Mouse (Mus musculus): ENCODE measurements around the gene Slc5a5. TPM values are rescaled to one million over a fixed set of nuclear protein-coding genes. Genes with fewer than 3 reads are reported as not detected.

Slc5a5 gene
- polyA plus RNA-seq (2021; fragmentation: Nextera tagmentation), result 16.6 and 17.9 TPM in 2 replicates
- long read RNA-seq, experiment 1, transcript Slc5a5-201 (15 exons, 2,928 nt), result major isoform, 5 of 136 reads
- long read RNA-seq, experiment 1, partial matches to known transcripts, result 129 of 136 reads
- long read RNA-seq, experiment 1, other reads (novel, unspliced or antisense), result 2 of 136 reads
- long read RNA-seq, experiment 2, partial matches to known transcripts, result 46 of 47 reads
- long read RNA-seq, experiment 2, other reads (novel, unspliced or antisense), result 1 of 47 reads

GRCm38 (mm10) chr8:70892022-70892895 is at the start of gene Slc5a5:
TSS of gene Slc5a5 (minus strand) at chr8:70892757.

GRCm38 (mm10) chr8:70905831-70906736 is 13.5 kb upstream of the Slc5a5 start, which contains the start of gene Map1s:
TSS of gene Map1s (plus strand) at chr8:70905932.

GRCm38 (mm10) chr8:70897021-70897680 is 4.6 kb upstream of the Slc5a5 start, which contains the start of gene Rpl18a:
TSS of gene Rpl18a (minus strand) at chr8:70897412.

GRCm38 (mm10) chr8:70873364-70873985 is 19.1 kb downstream of the Slc5a5 start, which contains the start of gene Ccdc124:
TSS of gene Ccdc124 (minus strand) at chr8:70873935.

GRCm38 (mm10) chr8:70862824-70863641 is 29.5 kb downstream of the Slc5a5 start, which contains the start of gene Kcnn1:
TSS of gene Kcnn1 (minus strand) at chr8:70863258.

GRCm38 (mm10) chr8:70839408-70840351 is 52.9 kb downstream of the Slc5a5 start, which contains the start of gene Arrdc2:
TSS of gene Arrdc2 (minus strand) at chr8:70839720.

Other genes with a start within 250 kb of the Slc5a5 start
- 11.0 and 11.5 TPM in 2 replicates for gene Pgpep1, start 232.4 kb downstream of the Slc5a5 start, polyA plus RNA-seq (2021; fragmentation: Nextera tagmentation)
- gene Lsm4, start 219.5 kb downstream of the Slc5a5 start, polyA plus RNA-seq (2021; fragmentation: Nextera tagmentation), result 222 and 248 TPM in 2 replicates
- gene Jund, start 193.8 kb downstream of the Slc5a5 start, polyA plus RNA-seq (2021; fragmentation: Nextera tagmentation), result 5.3 and 148 TPM in 2 replicates
- gene Iqcn, start 189.3 kb downstream of the Slc5a5 start, polyA plus RNA-seq (2021; fragmentation: Nextera tagmentation), result 0.03 TPM in 1 of 2 replicates, not detected in the other
- gene Gm3336, start 174.2 kb downstream of the Slc5a5 start, polyA plus RNA-seq (2021; fragmentation: Nextera tagmentation), result 0.19 and 0.25 TPM in 2 replicates
- gene Pde4c, start 169.0 kb downstream of the Slc5a5 start, polyA plus RNA-seq (2021; fragmentation: Nextera tagmentation), result 0.18 and 0.60 TPM in 2 replicates
- gene Rab3a, start 138.1 kb downstream of the Slc5a5 start, polyA plus RNA-seq (2021; fragmentation: Nextera tagmentation), result 895 and 1,300 TPM in 2 replicates
- gene Mpv17l2, start 131.8 kb downstream of the Slc5a5 start, polyA plus RNA-seq (2021; fragmentation: Nextera tagmentation), result 100 and 108 TPM in 2 replicates
- 82.0 and 99.2 TPM in 2 replicates for gene Pik3r2, start 116.0 kb downstream of the Slc5a5 start, polyA plus RNA-seq (2021; fragmentation: Nextera tagmentation)
- 66.9 and 129 TPM in 2 replicates for gene Mast3, start 87.7 kb downstream of the Slc5a5 start, polyA plus RNA-seq (2021; fragmentation: Nextera tagmentation)
- gene Il12rb1, start 84.3 kb downstream of the Slc5a5 start, polyA plus RNA-seq (2021; fragmentation: Nextera tagmentation), result 0.14 and 0.27 TPM in 2 replicates
- gene Arrdc2, start 53.0 kb downstream of the Slc5a5 start, polyA plus RNA-seq (2021; fragmentation: Nextera tagmentation), result 9.4 and 9.7 TPM in 2 replicates
- gene Kcnn1, start 29.5 kb downstream of the Slc5a5 start, polyA plus RNA-seq (2021; fragmentation: Nextera tagmentation), result 12.4 and 13.0 TPM in 2 replicates
- 140 and 167 TPM in 2 replicates for gene Ccdc124, start 18.8 kb downstream of the Slc5a5 start, polyA plus RNA-seq (2021; fragmentation: Nextera tagmentation)
- gene Rpl18a, start 4.7 kb upstream of the Slc5a5 start, polyA plus RNA-seq (2021; fragmentation: Nextera tagmentation), result 3,531 and 4,437 TPM in 2 replicates
- 18.1 and 27.3 TPM in 2 replicates for gene Map1s, start 13.2 kb upstream of the Slc5a5 start, polyA plus RNA-seq (2021; fragmentation: Nextera tagmentation)

All from left cerebral cortex, adult 6 months (tissue).